Mouse (Mus musculus): Measurements from ENCODE around the gene Cbx7. TPM values are rescaled to one million over a fixed set of nuclear protein-coding genes. Genes with fewer than 3 reads are reported as not detected.

Cbx7 gene
- polyA plus RNA-seq, 1 experiment from 2014 or later = 3.6 TPM

GRCm38 (mm10) chr15:79996781-79997180 is 25.9 kb upstream of the Cbx7 start:
- Histone ChIP-seq H3K4me3 (replicated peaks) (no peak overlapping the region), H3K36me3 (replicated peaks) (no peaks in the 10 kb centered on the region), H3K4me2 (no peak overlapping the region), H3K9ac (no peak overlapping the region), H3K9me3 (no peaks in the 10 kb centered on the region), H3K27ac (no peak overlapping the region), H3K4me1 (no peaks in the 10 kb centered on the region), H3K27me3 (no peaks in the 10 kb centered on the region)
- ATAC-seq (ENCODE audit: low FRiP score) = no peak
- 95% methylated on average over 11 of the region's 11 CpGs for WGBS

GRCm38 (mm10) chr15:79995552-79995951 is 24.6 kb upstream of the Cbx7 start:
- H3K4me1 ChIP-seq = no peaks in the 10 kb centered on the region
- no peak for ATAC-seq (ENCODE audit: low FRiP score)
- H3K36me3 ChIP-seq (replicated peaks) = no peaks in the 10 kb centered on the region
- H3K4me2 ChIP-seq = no peak overlapping the region
- WGBS = 91% methylated on average over 7 of the region's 7 CpGs
- H3K4me3 ChIP-seq (replicated peaks) = no peak overlapping the region
- no peak overlapping the region for H3K9ac ChIP-seq
- H3K27ac ChIP-seq = no peak overlapping the region
- no peaks in the 10 kb centered on the region for H3K27me3 ChIP-seq
- H3K9me3 ChIP-seq = no peaks in the 10 kb centered on the region

- no peak overlapping the region for H3K27ac ChIP-seq
- no peaks in the 10 kb centered on the region for H3K27me3 ChIP-seq
- no peaks in the 10 kb centered on the region for H3K9me3 ChIP-seq
- 90% methylated on average over 4 of the region's 4 CpGs for WGBS
- H3K4me3 ChIP-seq (replicated peaks) = no peak overlapping the region
- no peak overlapping the region for H3K4me2 ChIP-seq
- ATAC-seq (ENCODE audit: low FRiP score) = no peak
- no peaks in the 10 kb centered on the region for H3K4me1 ChIP-seq
- H3K36me3 ChIP-seq (replicated peaks) = no peaks in the 10 kb centered on the region
- no peak overlapping the region for H3K9ac ChIP-seq
These were observed 23.6 kb upstream of the Cbx7 start for GRCm38 (mm10) chr15:79994566-79994965.

GRCm38 (mm10) chr15:79986182-79986581 is 15.3 kb upstream of the Cbx7 start:
- H3K36me3 ChIP-seq (replicated peaks) = no peaks in the 10 kb centered on the region

GRCm38 (mm10) chr15:79985471-79985870 is 14.6 kb upstream of the Cbx7 start:
- H3K4me2 ChIP-seq = no peak overlapping the region

More at GRCm38 (mm10) chr15:79986182-79986581, 15.3 kb upstream of the Cbx7 start:
- Histone ChIP-seq H3K4me3 (replicated peaks) (no peak overlapping the region), H3K27me3 (no peaks in the 10 kb centered on the region), H3K27ac (no peak overlapping the region), H3K4me2 (no peak overlapping the region), H3K9me3 (no peaks in the 10 kb centered on the region), H3K4me1 (no peaks in the 10 kb centered on the region), H3K9ac (no peak overlapping the region)
- no peak for ATAC-seq (ENCODE audit: low FRiP score)
- WGBS = 76% methylated on average over 8 of the region's 8 CpGs

GRCm38 (mm10) chr15:79984152-79984551 is 13.2 kb upstream of the Cbx7 start:
- no peak overlapping the region for H3K4me3 ChIP-seq (replicated peaks)
- no peaks in the 10 kb centered on the region for H3K27me3 ChIP-seq
- no peak overlapping the region for H3K9ac ChIP-seq
- no peaks in the 10 kb centered on the region for H3K36me3 ChIP-seq (replicated peaks)
- no peak for ATAC-seq (ENCODE audit: low FRiP score)
- no peaks in the 10 kb centered on the region for H3K9me3 ChIP-seq
- H3K27ac ChIP-seq = no peak overlapping the region
- WGBS = 75% methylated on average over 7 of the region's 7 CpGs
- H3K4me1 ChIP-seq = no peaks in the 10 kb centered on the region
- H3K4me2 ChIP-seq = no peak overlapping the region

More at GRCm38 (mm10) chr15:79985471-79985870, 14.6 kb upstream of the Cbx7 start:
- no peak for ATAC-seq (ENCODE audit: low FRiP score)
- 83% methylated on average over 11 of the region's 11 CpGs for WGBS
- no peak overlapping the region for H3K27ac ChIP-seq
- H3K27me3 ChIP-seq = no peaks in the 10 kb centered on the region
- no peaks in the 10 kb centered on the region for H3K4me1 ChIP-seq
- no peaks in the 10 kb centered on the region for H3K36me3 ChIP-seq (replicated peaks)
- H3K4me3 ChIP-seq (replicated peaks) = no peak overlapping the region
- H3K9me3 ChIP-seq = no peaks in the 10 kb centered on the region
- H3K9ac ChIP-seq = no peak overlapping the region

GRCm38 (mm10) chr15:79980716-79981115 is 9.8 kb upstream of the Cbx7 start:
- Histone ChIP-seq H3K4me1 (no peaks in the 10 kb centered on the region), H3K27ac (no peak overlapping the region), H3K4me3 (replicated peaks) (no peak overlapping the region), H3K4me2 (no peak overlapping the region), H3K36me3 (replicated peaks) (no peaks in the 10 kb centered on the region), H3K9ac (no peak overlapping the region), H3K9me3 (no peaks in the 10 kb centered on the region), H3K27me3 (no peaks in the 10 kb centered on the region)
- WGBS = 86% methylated on average over 11 of the region's 11 CpGs
- ATAC-seq (ENCODE audit: low FRiP score) = no peak

- no peak for ATAC-seq (ENCODE audit: low FRiP score)
- H3K4me2 ChIP-seq = no peak overlapping the region
- H3K4me3 ChIP-seq (replicated peaks) = no peak overlapping the region
- no peaks in the 10 kb centered on the region for H3K9me3 ChIP-seq
- H3K4me1 ChIP-seq = no peaks in the 10 kb centered on the region
- no peak overlapping the region for H3K9ac ChIP-seq
- no peak overlapping the region for H3K27ac ChIP-seq
- no peaks in the 10 kb centered on the region for H3K27me3 ChIP-seq
- no peaks in the 10 kb centered on the region for H3K36me3 ChIP-seq (replicated peaks)
- 96% methylated on average over 11 of the region's 11 CpGs for WGBS
These were observed 1.3 kb upstream of the Cbx7 start for GRCm38 (mm10) chr15:79972186-79972585.

GRCm38 (mm10) chr15:79970491-79970890 is 428 bp downstream of the Cbx7 start:
- Histone ChIP-seq H3K27me3 (no peaks in the 10 kb centered on the region), H3K4me3 (replicated peaks) (no peak overlapping the region), H3K9me3 (no peaks in the 10 kb centered on the region), H3K27ac (no peak overlapping the region), H3K9ac (no peak overlapping the region), H3K4me1 (no peaks in the 10 kb centered on the region), H3K4me2 (no peak overlapping the region), H3K36me3 (replicated peaks) (no peaks in the 10 kb centered on the region)
- WGBS = 95% methylated on average over 18 of the region's 18 CpGs
- no peak for ATAC-seq (ENCODE audit: low FRiP score)

GRCm38 (mm10) chr15:79967346-79967745 is 3.6 kb downstream of the Cbx7 start:
- Histone ChIP-seq H3K36me3 (replicated peaks) (no peaks in the 10 kb centered on the region), H3K27me3 (no peaks in the 10 kb centered on the region), H3K27ac (no peak overlapping the region), H3K4me2 (no peak overlapping the region), H3K4me1 (no peaks in the 10 kb centered on the region), H3K9ac (no peak overlapping the region), H3K4me3 (replicated peaks) (no peak overlapping the region), H3K9me3 (no peaks in the 10 kb centered on the region)
- ATAC-seq (ENCODE audit: low FRiP score) = no peak
- WGBS = 84% methylated on average over 6 of the region's 6 CpGs

- Histone ChIP-seq H3K4me1 (no peaks in the 10 kb centered on the region), H3K9me3 (no peaks in the 10 kb centered on the region), H3K27ac (no peak overlapping the region), H3K4me2 (no peak overlapping the region), H3K36me3 (replicated peaks) (no peaks in the 10 kb centered on the region), H3K4me3 (replicated peaks) (no peak overlapping the region), H3K9ac (no peak overlapping the region), H3K27me3 (no peaks in the 10 kb centered on the region)
- ATAC-seq (ENCODE audit: low FRiP score) = no peak
- WGBS = 87% methylated on average over 7 of the region's 7 CpGs
These were observed 6.5 kb downstream of the Cbx7 start for GRCm38 (mm10) chr15:79964376-79964775.

- H3K27ac ChIP-seq = no peak overlapping the region; the same call in 1 of the 2 replicates
- H3K4me3 ChIP-seq (replicated peaks) = no peak overlapping the region
- WGBS = 66% methylated on average over 18 of the region's 18 CpGs
- no peak for ATAC-seq (ENCODE audit: low FRiP score)
- H3K4me1 ChIP-seq = no peaks in the 10 kb centered on the region
- no peaks in the 10 kb centered on the region for H3K9me3 ChIP-seq
- H3K4me2 ChIP-seq = no peak overlapping the region
- no peaks in the 10 kb centered on the region for H3K36me3 ChIP-seq (replicated peaks)
- H3K27me3 ChIP-seq = no peaks in the 10 kb centered on the region
- H3K9ac ChIP-seq = no peak overlapping the region
These were observed 8.3 kb downstream of the Cbx7 start for GRCm38 (mm10) chr15:79962661-79963060.

GRCm38 (mm10) chr15:79961366-79961921 is 9.5 kb downstream of the Cbx7 start:
- Histone ChIP-seq H3K9ac (no peak overlapping the region), H3K27ac (no peak overlapping the region), H3K9me3 (no peaks in the 10 kb centered on the region), H3K4me1 (no peaks in the 10 kb centered on the region), H3K27me3 (no peaks in the 10 kb centered on the region), H3K36me3 (replicated peaks) (no peaks in the 10 kb centered on the region), H3K4me2 (no peak overlapping the region), H3K4me3 (replicated peaks) (no peak overlapping the region)
- WGBS = 69% methylated on average over 9 of the region's 9 CpGs
- ATAC-seq (ENCODE audit: low FRiP score) = no peak

All from forebrain, embryonic 12.5 days (tissue).